Mouse (Mus musculus) MEL (cell line): Measurements from ENCODE around the gene Fhl1. TPM values are rescaled to one million over a fixed set of nuclear protein-coding genes. Genes with fewer than 3 reads are reported as not detected.

ENCODE experiments used
- DNase-seq: peaks from one replicate; pipeline ENCODE4 v3.0.0; 2011; ENCODE audit warnings: low read depth, low spot score
- H3K27ac ChIP-seq: 2 replicates; pipeline ENCODE4 v1.5.1; 2012; ENCODE audit warnings: low read depth, mild to moderate bottlenecking, control low read depth, low read length, moderate library complexity; ENCODE audit not compliant: control insufficient read depth
- H3K27me3 ChIP-seq, 2 experiments: fragments of 150-350 bp in 1 of 2; sonication (generic) in 1 of 2; 2 replicates each; pipeline ENCODE4 v1.6.1; 2012; ENCODE audit warnings: low read length in 2 of 2, mild to moderate bottlenecking in 2 of 2, improper control_type of control experiment in 1 of 2, moderate library complexity in 1 of 2; ENCODE audit not compliant: insufficient read depth in 2 of 2, control insufficient read depth in 1 of 2
- H3K36me3 ChIP-seq, 2 experiments: 2 replicates each; pipeline ENCODE4 v1.6.1; 2012 to 2014; ENCODE audit warnings: low read length in 2 of 2, improper control_type of control experiment in 1 of 2, inconsistent platforms in 1 of 2, mild to moderate bottlenecking in 1 of 2; ENCODE audit not compliant: insufficient read depth in 2 of 2, control insufficient read depth in 1 of 2
- H3K4me1 ChIP-seq, 2 experiments: fragments of 150-350 bp in 1 of 2; sonication (generic) in 1 of 2; 2 replicates each; pipeline ENCODE4 v1.6.1; 2012; ENCODE audit warnings: low read length in 2 of 2, improper control_type of control experiment in 1 of 2, mild to moderate bottlenecking in 1 of 2; ENCODE audit not compliant: insufficient read depth in 2 of 2, control insufficient read depth in 1 of 2
- H3K4me3 ChIP-seq, 2 experiments: fragments of 150-350 bp in 1 of 2; sonication (generic) in 1 of 2; 2 replicates each; pipeline ENCODE4 v1.5.1; 2012; ENCODE audit warnings: low read depth in 2 of 2, low read length in 2 of 2, mild to moderate bottlenecking in 2 of 2, moderate library complexity in 2 of 2, control low read depth in 1 of 2, improper control_type of control experiment in 1 of 2; ENCODE audit not compliant: control insufficient read depth in 1 of 2, insufficient read depth in 1 of 2
- H3K79me2 ChIP-seq: 2 replicates; pipeline ENCODE4 v1.6.1; 2012; ENCODE audit warnings: mild to moderate bottlenecking, low read length, moderate library complexity; ENCODE audit not compliant: control insufficient read depth, poor library complexity, insufficient read depth
- H3K9ac ChIP-seq: 2 replicates; pipeline ENCODE4 v1.6.1; 2012; ENCODE audit warnings: low read depth, mild to moderate bottlenecking, control low read depth, low read length, moderate library complexity; ENCODE audit not compliant: control insufficient read depth, poor library complexity, severe bottlenecking
- H3K9me3 ChIP-seq: fragments of 150-350 bp; sonication (generic); replicated peaks from 2 replicates; pipeline ENCODE4 v1.6.1; 2012; ENCODE audit warnings: mild to moderate bottlenecking, low read length, improper control_type of control experiment, moderate library complexity; ENCODE audit not compliant: insufficient read depth
- CHD1 ChIP-seq: IDR thresholded peaks from 2 replicates; pipeline ENCODE4 v1.6.1; 2012; ENCODE audit warnings: low read depth, mild to moderate bottlenecking, inconsistent platforms, low read length, improper control_type of control experiment
- CHD2 ChIP-seq: IDR thresholded peaks from 2 replicates; pipeline ENCODE4 v1.6.1; 2011; ENCODE audit warnings: low read length, improper control_type of control experiment
- CTCF ChIP-seq, 3 experiments: IDR thresholded peaks in 2 of 3; conservative IDR thresholded peaks in 1 of 3; 2 replicates each; pipeline ENCODE4 v1.5.1; 2011 to 2012; ENCODE audit warnings: low read length in 3 of 3, low read depth in 2 of 3, mild to moderate bottlenecking in 2 of 3, improper control_type of control experiment in 1 of 3, inconsistent platforms in 1 of 3, mixed read lengths in 1 of 3, moderate library complexity in 1 of 3; ENCODE audit not compliant: control insufficient read depth in 1 of 3, insufficient read depth in 1 of 3, poor library complexity in 1 of 3, severe bottlenecking in 1 of 3
- EP300 ChIP-seq, 2 experiments: IDR thresholded peaks; 2 replicates each; pipeline ENCODE4 v1.6.1; 2011; ENCODE audit warnings: improper control_type of control experiment in 2 of 2, low read length in 2 of 2, low read depth in 1 of 2, mild to moderate bottlenecking in 1 of 2
- ETS1 ChIP-seq: IDR thresholded peaks from 2 replicates; pipeline ENCODE4 v1.6.1; 2012; ENCODE audit warnings: low read depth, mild to moderate bottlenecking, inconsistent platforms, low read length, improper control_type of control experiment, moderate library complexity
- GATA1 ChIP-seq: IDR thresholded peaks from 2 replicates; pipeline ENCODE4 v1.6.1; 2011; ENCODE audit warnings: low read depth, low read length, improper control_type of control experiment
- HCFC1 ChIP-seq: IDR thresholded peaks from 2 replicates; pipeline ENCODE4 v1.6.1; 2012; ENCODE audit warnings: low read depth, mild to moderate bottlenecking, inconsistent platforms, low read length, improper control_type of control experiment, moderate library complexity
- MYC ChIP-seq: IDR thresholded peaks from 2 replicates; pipeline ENCODE4 v1.6.1; 2011; ENCODE audit warnings: low read depth, mild to moderate bottlenecking, low read length, improper control_type of control experiment, moderate library complexity
- NELFE ChIP-seq: IDR thresholded peaks from 2 replicates; pipeline ENCODE4 v1.6.1; 2011; ENCODE audit warnings: low read depth, low read length, improper control_type of control experiment
- POLR2A ChIP-seq, 2 experiments: IDR thresholded peaks; 2 replicates each; pipeline ENCODE4 v1.6.1; 2011 to 2012; ENCODE audit warnings: low read length in 2 of 2, mild to moderate bottlenecking in 2 of 2, control low read depth in 1 of 2, improper control_type of control experiment in 1 of 2, low read depth in 1 of 2, moderate library complexity in 1 of 2; ENCODE audit not compliant: control insufficient read depth in 1 of 2, insufficient read depth in 1 of 2, poor library complexity in 1 of 2
- POLR2AphosphoS5 ChIP-seq: IDR thresholded peaks from 2 replicates; pipeline ENCODE4 v1.6.1; 2012; ENCODE audit warnings: low read depth, borderline replicate concordance, mild to moderate bottlenecking, inconsistent platforms, low read length, moderate library complexity, mixed read lengths
- RAD21 ChIP-seq: IDR thresholded peaks from 2 replicates; pipeline ENCODE4 v1.6.1; 2011; ENCODE audit warnings: mild to moderate bottlenecking, low read depth, low read length, improper control_type of control experiment
- RCOR1 ChIP-seq: IDR thresholded peaks from 2 replicates; pipeline ENCODE4 v1.6.1; 2012; ENCODE audit warnings: low read depth, mild to moderate bottlenecking, inconsistent platforms, low read length, improper control_type of control experiment
- TCF12 ChIP-seq: IDR thresholded peaks from 2 replicates; pipeline ENCODE4 v1.6.1; 2014; ENCODE audit warnings: low read depth, mild to moderate bottlenecking, inconsistent platforms, low read length, improper control_type of control experiment, moderate library complexity
- UBTF ChIP-seq: IDR thresholded peaks from 2 replicates; pipeline ENCODE4 v1.6.1; 2012; ENCODE audit warnings: low read depth, mild to moderate bottlenecking, inconsistent platforms, low read length, improper control_type of control experiment, moderate library complexity, borderline replicate concordance; ENCODE audit not compliant: insufficient read depth
- USF2 ChIP-seq, 2 experiments: IDR thresholded peaks; 2 replicates each; pipeline ENCODE4 v1.6.1; 2011 to 2012; ENCODE audit warnings: improper control_type of control experiment in 2 of 2, low read length in 2 of 2, borderline replicate concordance in 1 of 2, inconsistent platforms in 1 of 2, low read depth in 1 of 2, mild to moderate bottlenecking in 1 of 2; ENCODE audit not compliant: insufficient read depth in 1 of 2
- ZMIZ1 ChIP-seq: IDR thresholded peaks from 2 replicates; pipeline ENCODE4 v1.6.1; 2012; ENCODE audit warnings: low read depth, mild to moderate bottlenecking, inconsistent platforms, low read length, improper control_type of control experiment, moderate library complexity
- polyA plus RNA-seq, 2 experiments: library from polyadenylated mRNA; stranded (reverse) in 1 of 2; unstranded in 1 of 2; fragments of >175 nt in 1 of 2; fragments of >200 nt in 1 of 2; gene quantifications; 2 replicates each; pipeline versions ENCODE4 v1.2.1 to v1.2.4; 2012; ENCODE audit warnings: low replicate concordance in 2 of 2, low read depth in 1 of 2; ENCODE audit not compliant: insufficient read length in 2 of 2, insufficient read depth in 1 of 2, missing spikeins in 1 of 2
- total RNA-seq: library from RNA; depleted of rRNA; stranded (reverse); fragments of 300-350 nt; gene quantifications from 2 replicates; pipeline ENCODE4 v1.2.3, GENCODE M21; 2012

The Fhl1 gene
- total and polyA plus RNA-seq, 3 experiments = not detected

DNA sequence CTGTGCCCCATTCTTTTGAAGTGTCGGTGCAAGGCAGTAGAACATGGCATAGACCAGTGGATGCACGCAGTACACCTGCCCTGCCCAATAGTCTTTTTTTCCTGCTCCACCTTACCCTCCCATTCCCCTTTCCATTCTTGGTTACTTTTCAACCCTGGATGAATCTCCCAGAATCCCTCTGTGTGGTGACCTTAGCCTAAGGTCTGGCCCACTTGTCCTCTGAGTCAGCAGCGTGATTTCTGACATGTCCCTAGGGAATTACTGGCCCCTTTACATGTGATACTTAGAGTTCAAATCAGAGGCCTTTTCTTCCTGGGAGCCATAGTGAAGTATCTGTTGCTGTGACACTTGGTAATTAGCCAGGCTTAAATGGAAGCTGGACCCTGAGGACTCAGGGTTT is 55.9 kb downstream of the Fhl1 start:
- no peak for DNase-seq
- Histone ChIP-seq H3K36me3 (no peaks in the 10 kb centered on the region), H3K79me2 (no peaks in the 10 kb centered on the region), H3K4me1 (no peaks in the 10 kb centered on the region), H3K4me3 (no peak overlapping the region), H3K9ac (no peak overlapping the region), H3K9me3 (no peaks in the 10 kb centered on the region), H3K27ac (no peak overlapping the region), H3K27me3 (no peaks in the 10 kb centered on the region)
- TF ChIP-seq CTCF (IDR thresholded peaks at IDR 0.05 in 2 of 3, conservative IDR thresholded peaks at IDR 0.05 in 1 of 3; ENCODE audit: control insufficient read depth in 1 of 3, insufficient read depth in 1 of 3, low read depth in 2 of 3, low read length in 3 of 3, poor library complexity in 1 of 3, severe bottlenecking in 1 of 3) (no peak), NELFE (no peak), ETS1 (no peak), POLR2A (IDR thresholded peaks at IDR 0.05; ENCODE audit: control insufficient read depth in 1 of 2, insufficient read depth in 1 of 2, low read depth in 1 of 2, low read length in 2 of 2, poor library complexity in 1 of 2) (no peak), USF2 (IDR thresholded peaks at IDR 0.05; ENCODE audit: borderline replicate concordance in 1 of 2, insufficient read depth in 1 of 2, low read depth in 1 of 2, low read length in 2 of 2) (no peak), POLR2AphosphoS5 (no peak), ZMIZ1 (no peak), RCOR1 (no peak), CHD1 (no peak), GATA1 (no peak), TCF12 (no peak), EP300 (IDR thresholded peaks at IDR 0.05; ENCODE audit: low read depth in 1 of 2, low read length in 2 of 2) (no peak), HCFC1 (no peak), CHD2 (no peak)

DNA sequence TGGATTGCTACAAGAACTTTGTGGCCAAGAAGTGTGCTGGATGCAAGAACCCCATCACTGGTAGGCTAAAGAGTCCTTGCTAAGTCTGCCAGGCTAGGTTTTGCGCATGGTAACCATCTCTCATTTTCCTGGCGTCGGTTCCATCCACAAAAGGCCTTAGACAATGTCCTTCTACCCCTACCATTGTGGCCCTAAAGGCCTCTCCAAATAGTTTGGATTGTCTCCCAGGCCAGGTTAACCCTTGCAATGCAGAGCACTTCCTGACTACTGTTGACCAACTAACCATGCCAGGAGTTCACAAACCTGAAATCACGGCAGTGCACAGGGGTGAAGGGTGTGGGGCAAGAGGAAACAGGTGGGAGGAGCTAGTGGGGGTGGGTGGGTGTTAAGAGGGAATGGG is 59.0 kb downstream of the Fhl1 start:
- H3K27me3 ChIP-seq = no peaks in the 10 kb centered on the region
- TF ChIP-seq RAD21 (no peak), EP300 (IDR thresholded peaks at IDR 0.05; ENCODE audit: low read depth in 1 of 2, low read length in 2 of 2) (no peak), UBTF (no peak), MYC (no peak)
- TF ChIP-seq, all 39 proteins: peak for 0
- no peaks in the 10 kb centered on the region for H3K36me3 ChIP-seq

More for the DNA sequence above, 59.0 kb downstream of the Fhl1 start:
- no peak overlapping the region for H3K9ac ChIP-seq
- no peaks in the 10 kb centered on the region for H3K9me3 ChIP-seq
- H3K27ac ChIP-seq = no peak overlapping the region
- H3K4me3 ChIP-seq = no peak overlapping the region
- H3K4me1 ChIP-seq = no peaks in the 10 kb centered on the region
- DNase-seq = no peak
- no peaks in the 10 kb centered on the region for H3K79me2 ChIP-seq
